Mouse (Mus musculus): Measurements from ENCODE around the gene Dusp21. TPM values are rescaled to one million over a fixed set of nuclear protein-coding genes. Genes with fewer than 3 reads are reported as not detected.

Dusp21 gene
- polyA plus RNA-seq (2012; rRNA removed) = not detected in 2 replicates

DNA sequence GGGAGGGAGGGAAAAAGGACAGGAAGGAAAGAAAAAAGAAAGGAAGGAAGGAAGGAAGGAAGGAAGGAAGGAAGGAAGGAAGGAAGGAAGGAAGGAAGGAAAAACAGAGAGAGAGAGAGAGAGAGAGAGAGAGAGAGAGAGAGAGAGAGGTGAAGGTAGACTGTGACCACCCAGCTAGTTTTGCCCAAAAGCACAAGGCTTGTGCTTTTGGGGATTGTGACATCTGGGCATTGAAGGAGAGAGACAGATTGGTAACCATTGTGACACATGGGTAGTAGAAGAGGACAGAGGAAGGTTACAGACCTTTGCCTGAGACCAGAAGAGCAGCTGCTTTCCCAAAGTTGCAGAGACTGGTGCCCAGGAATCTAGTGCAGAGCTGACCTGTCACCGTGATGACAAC, at the start of gene Dusp21:
Gene Dusp21, plus strand, starts transcription at position 301 of the 400 bp plus-strand sequence.
- TF ChIP-seq CTCF (IDR thresholded peaks at IDR 0.05; ENCODE audit: borderline replicate concordance, extremely low read depth, insufficient read depth, insufficient read length) (no peak), POLR2A (IDR thresholded peaks at IDR 0.05; ENCODE audit: borderline replicate concordance, extremely low read depth, insufficient read depth, insufficient read length, poor library complexity, severe bottlenecking) (no peak)
- no peak for DNase-seq (ENCODE audit: low read depth)

DNA sequence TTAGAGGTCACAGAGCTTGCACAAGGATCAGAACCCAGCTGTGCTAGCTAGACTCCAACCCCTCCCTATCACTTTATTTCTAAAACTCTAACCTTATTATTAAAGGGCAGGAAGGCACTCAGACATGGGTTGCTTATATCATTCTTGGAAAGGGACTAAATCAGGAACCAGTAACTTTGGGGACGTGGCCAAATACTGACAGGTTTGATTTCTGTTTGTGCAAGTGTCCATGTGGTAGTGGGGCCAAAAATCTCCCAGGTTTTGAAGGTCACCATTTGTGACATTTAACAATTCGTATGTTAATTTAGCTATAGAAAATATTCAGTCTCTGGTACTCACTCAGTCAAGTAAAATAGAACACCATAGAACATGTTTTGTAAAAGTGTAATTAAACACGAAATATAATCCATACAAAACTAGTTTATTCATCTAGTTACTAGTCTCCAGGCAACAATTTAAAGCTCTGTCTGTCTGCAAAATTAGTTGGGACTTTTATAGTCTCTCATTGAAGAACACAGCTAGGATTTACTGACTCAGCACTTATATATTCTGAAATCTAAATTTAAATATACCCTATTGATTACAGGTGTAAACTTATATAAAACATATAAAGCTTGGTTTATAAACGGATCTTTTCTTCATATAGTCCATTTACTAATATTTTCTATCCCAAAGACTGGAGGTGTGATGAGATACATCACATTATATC, 15.2 kb downstream of the Dusp21 start:
- no peak for TF ChIP-seq POLR2A (IDR thresholded peaks at IDR 0.05; ENCODE audit: borderline replicate concordance, extremely low read depth, insufficient read depth, insufficient read length, poor library complexity, severe bottlenecking)
- no peak for TF ChIP-seq CTCF (IDR thresholded peaks at IDR 0.05; ENCODE audit: borderline replicate concordance, extremely low read depth, insufficient read depth, insufficient read length)
- DNase-seq (ENCODE audit: low read depth) = peak; percentile 5

DNA sequence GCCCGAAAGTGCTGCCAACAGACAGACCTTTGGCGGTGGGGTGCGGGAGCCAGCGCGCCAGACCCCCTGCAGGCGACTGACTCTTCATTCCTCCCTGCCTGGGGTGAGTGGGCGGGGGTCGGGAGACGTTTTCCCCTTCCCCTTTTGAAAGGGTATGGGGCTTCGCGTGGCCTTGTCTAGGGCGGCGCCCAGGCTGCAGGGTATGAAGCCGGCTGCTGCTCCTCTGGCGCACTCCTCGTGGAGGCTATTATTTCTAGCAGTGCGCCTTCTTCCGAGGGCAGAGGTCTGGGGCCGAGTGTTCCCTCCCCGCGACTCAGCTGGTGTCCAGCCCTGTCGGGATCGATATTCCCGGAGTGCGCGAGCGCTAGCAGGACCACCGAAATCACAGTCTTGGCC, 16.1 kb downstream of the Dusp21 start:
- TF ChIP-seq CTCF (IDR thresholded peaks at IDR 0.05; ENCODE audit: borderline replicate concordance, extremely low read depth, insufficient read depth, insufficient read length) = no peak
- TF ChIP-seq POLR2A (IDR thresholded peaks at IDR 0.05; ENCODE audit: borderline replicate concordance, extremely low read depth, insufficient read depth, insufficient read length, poor library complexity, severe bottlenecking) = no peak
- DNase-seq (ENCODE audit: low read depth) = no peak

DNA sequence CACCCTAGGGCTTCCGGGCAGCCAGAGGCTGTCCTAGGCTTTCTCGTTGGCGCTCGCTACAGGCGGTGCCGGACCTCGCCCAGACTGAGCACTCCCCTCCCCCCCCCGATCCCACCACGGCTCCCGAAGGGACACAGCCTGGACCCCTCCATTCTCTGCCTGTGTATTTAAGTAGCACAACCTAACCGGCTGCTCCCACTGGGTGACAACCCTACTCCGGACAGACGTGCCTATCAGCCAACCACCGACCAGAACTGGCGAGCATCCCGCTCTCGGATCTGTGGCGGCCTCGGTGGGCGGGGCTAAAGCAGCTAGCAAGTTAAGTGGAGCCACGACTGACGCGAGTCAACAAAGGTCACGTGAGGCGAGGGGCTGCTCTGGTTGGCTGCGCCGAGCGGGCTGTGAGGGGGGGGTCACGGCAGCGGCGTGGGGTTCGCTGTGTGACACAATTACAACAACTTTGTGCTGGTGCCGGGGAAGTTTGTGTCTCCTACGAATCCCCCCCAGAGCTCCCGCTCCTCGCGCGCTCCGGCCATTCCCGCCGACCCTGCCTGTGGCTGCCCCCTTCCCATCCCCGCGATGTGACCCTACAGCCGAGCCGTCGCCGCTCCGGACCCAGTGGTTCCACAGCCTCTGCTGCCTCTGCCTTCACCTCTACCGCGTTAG, 16.7 kb downstream of the Dusp21 start, which contains the start of gene Kdm6a:
Gene Kdm6a, plus strand, starts transcription at position 384 of the 666 bp plus-strand sequence.
- DNase-seq (ENCODE audit: low read depth) = peak; percentile 100
- peak; percentile 63; the same call in 1 of the 2 replicates for TF ChIP-seq POLR2A (IDR thresholded peaks at IDR 0.05; ENCODE audit: borderline replicate concordance, extremely low read depth, insufficient read depth, insufficient read length, poor library complexity, severe bottlenecking)
- no peak for TF ChIP-seq CTCF (IDR thresholded peaks at IDR 0.05; ENCODE audit: borderline replicate concordance, extremely low read depth, insufficient read depth, insufficient read length)

DNA sequence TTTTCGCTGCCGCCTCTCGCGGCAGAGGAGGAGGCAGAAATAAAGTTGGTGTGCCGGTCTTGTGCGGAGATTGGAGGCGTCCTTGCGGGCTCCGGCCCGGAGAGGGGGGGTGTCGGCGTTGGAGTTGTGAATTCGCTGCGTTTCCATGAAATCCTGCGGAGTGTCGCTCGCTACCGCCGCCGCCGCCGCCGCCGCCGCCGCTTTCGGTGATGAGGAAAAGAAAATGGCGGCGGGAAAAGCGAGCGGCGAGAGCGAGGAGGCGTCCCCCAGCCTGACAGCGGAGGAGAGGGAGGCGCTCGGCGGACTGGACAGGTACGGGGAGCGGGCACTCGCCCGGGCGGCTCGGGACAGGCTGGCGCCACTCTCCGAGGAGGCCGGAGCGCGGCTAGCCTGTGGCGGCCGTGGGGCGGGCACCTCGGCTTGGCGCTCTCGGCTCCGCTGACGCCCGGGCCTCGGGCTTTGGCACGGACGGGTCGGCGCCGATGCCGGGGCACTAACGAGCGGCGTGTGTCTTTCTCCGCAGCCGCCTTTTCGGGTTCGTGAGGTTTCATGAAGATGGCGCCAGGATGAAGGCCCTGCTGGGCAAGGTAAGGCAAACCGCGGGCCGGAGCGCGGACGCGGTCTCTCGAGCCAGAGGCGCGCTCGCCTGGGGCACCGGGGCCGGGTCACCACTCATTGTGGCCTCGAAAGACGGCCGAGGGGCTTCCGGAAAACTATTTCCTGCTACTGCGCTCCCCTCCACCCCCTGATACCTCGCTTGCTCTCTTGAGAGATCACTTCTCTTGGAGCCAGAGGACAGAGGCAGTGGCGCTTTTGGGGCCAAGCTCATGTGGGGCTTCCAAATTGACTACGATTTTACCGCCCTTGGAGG, 17.4 kb downstream of the Dusp21 start:
- peak; percentile 78 for DNase-seq (ENCODE audit: low read depth)
- no peak for TF ChIP-seq POLR2A (IDR thresholded peaks at IDR 0.05; ENCODE audit: borderline replicate concordance, extremely low read depth, insufficient read depth, insufficient read length, poor library complexity, severe bottlenecking)
- TF ChIP-seq CTCF (IDR thresholded peaks at IDR 0.05; ENCODE audit: borderline replicate concordance, extremely low read depth, insufficient read depth, insufficient read length) = no peak

DNA sequence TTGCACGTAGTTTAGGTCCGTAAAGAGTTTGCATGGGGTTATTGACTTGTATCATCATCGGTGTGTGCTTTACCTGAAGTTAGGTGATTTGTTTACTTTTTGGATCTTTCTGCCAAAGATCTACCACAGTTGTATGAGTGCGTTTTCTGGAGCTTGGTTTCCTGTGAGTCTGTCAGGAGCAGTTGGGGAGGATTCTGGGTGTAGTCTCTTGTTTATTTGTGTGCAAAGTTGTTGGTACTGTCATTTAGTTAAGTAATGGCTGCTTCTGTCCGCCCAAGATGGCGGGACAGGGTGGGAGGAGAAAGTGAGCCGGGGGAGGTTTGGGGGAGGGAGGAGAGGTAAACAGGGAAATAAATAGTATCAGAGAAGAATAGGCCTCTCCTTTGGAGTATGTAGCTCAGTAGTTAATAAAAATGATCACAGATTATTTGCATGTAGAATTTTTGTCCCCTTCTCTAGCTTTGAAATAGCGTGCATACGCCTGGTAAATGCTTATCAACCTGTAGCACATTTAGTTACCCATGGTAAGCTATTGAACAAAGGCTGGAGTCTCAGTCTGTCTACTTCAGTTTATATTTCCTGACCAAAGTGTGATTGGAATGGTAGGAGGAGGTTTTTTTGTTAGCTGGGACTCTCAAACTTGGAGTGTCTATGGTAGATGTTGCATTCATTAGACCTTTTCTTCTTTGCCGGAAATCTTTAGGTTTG, 18.4 kb downstream of the Dusp21 start:
- TF ChIP-seq POLR2A (IDR thresholded peaks at IDR 0.05; ENCODE audit: borderline replicate concordance, extremely low read depth, insufficient read depth, insufficient read length, poor library complexity, severe bottlenecking) (no peak), CTCF (IDR thresholded peaks at IDR 0.05; ENCODE audit: borderline replicate concordance, extremely low read depth, insufficient read depth, insufficient read length) (no peak)
- peak; percentile 57 for DNase-seq (ENCODE audit: low read depth)

DNA sequence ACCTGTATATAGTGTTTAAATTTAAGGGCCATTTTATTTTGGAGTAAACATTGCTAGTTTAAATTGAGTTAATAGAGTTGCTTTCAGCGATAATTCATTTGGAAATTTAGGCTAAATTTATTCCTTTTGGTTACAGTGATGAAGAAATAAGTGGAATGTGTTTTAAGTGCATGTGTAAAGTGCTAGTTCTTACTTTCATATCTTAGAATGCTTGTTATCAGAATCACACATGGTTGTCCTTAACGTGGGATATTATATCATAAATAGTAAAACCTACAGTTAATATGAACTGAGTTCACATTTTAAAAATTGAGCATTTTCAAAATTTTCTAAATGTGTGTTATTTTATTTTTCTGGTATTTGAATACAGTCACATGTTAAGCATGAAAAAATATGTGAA, 19.5 kb downstream of the Dusp21 start:
- no peak for DNase-seq (ENCODE audit: low read depth)
- TF ChIP-seq POLR2A (IDR thresholded peaks at IDR 0.05; ENCODE audit: borderline replicate concordance, extremely low read depth, insufficient read depth, insufficient read length, poor library complexity, severe bottlenecking) (no peak), CTCF (IDR thresholded peaks at IDR 0.05; ENCODE audit: borderline replicate concordance, extremely low read depth, insufficient read depth, insufficient read length) (no peak)

DNA sequence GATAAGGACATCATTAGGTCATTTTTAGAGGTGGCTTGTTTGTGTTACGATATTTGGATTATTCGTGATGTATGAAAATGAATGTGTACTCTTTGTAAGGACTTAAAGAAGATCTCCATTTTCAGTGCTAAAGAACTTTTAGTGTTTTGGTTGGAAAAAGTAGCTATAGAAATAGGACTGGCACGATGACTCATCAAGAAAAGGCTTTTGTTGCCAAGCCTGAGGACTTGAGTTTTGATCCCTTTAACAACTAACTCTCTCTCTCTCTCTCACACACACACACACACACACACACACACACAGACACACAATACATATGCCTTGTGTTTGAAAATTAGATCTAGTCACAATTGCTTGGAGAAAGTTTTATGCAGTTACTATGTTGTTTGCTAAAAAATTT, 21.3 kb downstream of the Dusp21 start:
- TF ChIP-seq CTCF (IDR thresholded peaks at IDR 0.05; ENCODE audit: borderline replicate concordance, extremely low read depth, insufficient read depth, insufficient read length) = no peak
- no peak for TF ChIP-seq POLR2A (IDR thresholded peaks at IDR 0.05; ENCODE audit: borderline replicate concordance, extremely low read depth, insufficient read depth, insufficient read length, poor library complexity, severe bottlenecking)
- no peak for DNase-seq (ENCODE audit: low read depth)

DNA sequence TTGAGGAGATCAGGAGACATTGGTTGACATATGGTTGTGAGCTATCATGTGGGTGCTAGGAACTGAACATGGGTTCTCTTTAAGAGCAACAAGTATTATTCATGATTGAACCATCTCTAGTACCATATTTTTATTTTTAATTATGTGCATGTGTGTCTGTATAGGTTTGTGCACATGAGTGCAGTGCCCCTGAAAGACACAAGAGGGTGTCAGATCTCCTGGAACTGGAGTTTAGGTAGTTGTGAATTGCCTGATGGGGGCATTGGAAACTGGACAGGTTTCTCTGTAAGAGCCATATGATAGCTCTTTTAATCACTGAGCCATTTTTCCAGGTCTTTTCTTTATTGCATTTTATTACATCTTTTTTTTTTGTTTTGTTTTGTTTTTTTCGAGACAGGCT, 23.3 kb downstream of the Dusp21 start:
- TF ChIP-seq CTCF (IDR thresholded peaks at IDR 0.05; ENCODE audit: borderline replicate concordance, extremely low read depth, insufficient read depth, insufficient read length) (no peak), POLR2A (IDR thresholded peaks at IDR 0.05; ENCODE audit: borderline replicate concordance, extremely low read depth, insufficient read depth, insufficient read length, poor library complexity, severe bottlenecking) (no peak)
- no peak for DNase-seq (ENCODE audit: low read depth)

DNA sequence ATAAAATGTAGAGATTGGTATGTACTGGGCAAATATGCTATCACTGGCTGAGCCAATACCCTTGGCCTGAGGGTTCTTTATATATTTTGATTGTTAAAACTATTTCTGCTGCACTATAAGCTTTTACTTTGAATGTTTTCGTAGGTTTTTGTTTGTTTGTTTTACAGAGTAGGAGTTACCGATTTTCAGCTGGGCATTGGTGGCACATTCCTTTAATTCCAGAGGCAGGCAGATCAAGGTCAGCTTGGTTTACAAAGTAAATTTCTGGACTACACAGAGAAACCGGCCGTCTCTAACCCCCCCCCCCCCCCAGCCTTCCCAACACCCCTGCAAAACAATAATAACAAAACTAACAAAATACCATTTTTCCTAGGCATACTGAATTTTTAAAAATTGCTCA, 29.2 kb downstream of the Dusp21 start:
- DNase-seq (ENCODE audit: low read depth) = no peak
- no peak for TF ChIP-seq CTCF (IDR thresholded peaks at IDR 0.05; ENCODE audit: borderline replicate concordance, extremely low read depth, insufficient read depth, insufficient read length)

DNA sequence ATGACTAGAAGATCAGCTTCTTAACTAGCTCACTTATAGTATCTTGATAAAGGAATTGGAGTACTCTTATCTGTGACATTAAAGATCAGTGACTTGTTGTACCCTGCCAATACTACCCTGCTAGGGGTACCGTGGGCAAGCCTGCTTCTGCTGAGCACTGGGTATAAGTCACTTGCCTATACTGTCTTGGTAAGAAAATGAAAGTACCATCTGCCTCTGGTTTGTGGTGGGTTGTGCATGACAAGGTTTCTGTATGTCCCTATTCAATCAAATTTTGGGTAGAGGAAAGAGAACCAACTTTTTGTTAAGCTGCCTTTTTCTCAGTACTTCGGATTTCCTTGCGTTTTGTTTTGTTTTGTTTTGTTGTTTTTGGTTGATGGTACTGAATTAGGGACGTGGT, 32.1 kb downstream of the Dusp21 start:
- TF ChIP-seq POLR2A (IDR thresholded peaks at IDR 0.05; ENCODE audit: borderline replicate concordance, extremely low read depth, insufficient read depth, insufficient read length, poor library complexity, severe bottlenecking) = no peak
- no peak for TF ChIP-seq CTCF (IDR thresholded peaks at IDR 0.05; ENCODE audit: borderline replicate concordance, extremely low read depth, insufficient read depth, insufficient read length)
- no peak for DNase-seq (ENCODE audit: low read depth)

Data from brain, embryonic 14.5 days (tissue).